In the genomic region with DNA sequence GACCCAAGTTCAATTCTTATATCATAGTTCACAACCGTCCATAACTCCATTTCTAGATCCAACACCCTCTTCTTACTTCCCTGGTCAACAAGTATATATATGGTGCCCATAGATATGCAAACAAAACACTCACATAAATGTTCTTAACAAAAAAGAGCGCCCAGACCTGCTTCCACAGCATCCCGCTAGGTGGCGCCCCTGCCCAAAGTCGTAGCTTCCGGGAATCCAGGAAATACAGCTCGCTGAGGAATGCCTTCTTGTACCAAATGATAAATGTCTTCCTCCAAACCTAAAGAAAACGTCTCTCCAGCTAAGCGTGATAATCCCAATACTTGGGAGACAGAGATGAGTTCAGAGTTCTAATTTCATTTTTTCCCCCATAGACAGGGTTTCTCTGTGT, we compare ENCODE assay signal across 8 mouse cellular contexts. TPM values are rescaled to one million over a fixed set of nuclear protein-coding genes. Genes with fewer than 3 reads are reported as not detected.
A peak's percentile ranks its signal among the peaks of the same experiment; 100 is the strongest.
DNase-seq lines count a peak whose midpoint lies in the region; ATAC-seq lines count a peak whose summit lies in the region.

No protein-coding gene starts in this region.

- peak overlapping the region; percentile 43; the same call in 1 of the 2 replicates for H3K4me2 ChIP-seq in stomach, embryonic 15.5 days

- no peaks in the 10 kb centered on the region for H3K9me3 ChIP-seq in stomach, embryonic 15.5 days

- no peak overlapping the region for H3K27ac ChIP-seq in stomach, embryonic 15.5 days

- H3K4me3 ChIP-seq in stomach, embryonic 15.5 days (replicated peaks) = no peak overlapping the region

- peak; percentile 45 for ATAC-seq in granulocyte monocyte progenitor cell, adult 5-6 weeks (replicated peaks; ENCODE audit: poor library complexity, severe bottlenecking)
- no peak for ATAC-seq in stomach, embryonic 15.5 days (ENCODE audit: insufficient read depth, low FRiP score, low read depth)

- DNase-seq in ovary, postnatal 36 days (ENCODE audit: low spot score) = peak; percentile 79
- no peak for DNase-seq in ovary, adult 18-20 months (ENCODE audit: low spot score)
- peak; percentile 85 for DNase-seq in embryo, embryonic 9.5 days (ENCODE audit: extremely low spot score)
- peak; percentile 70 for DNase-seq in kidney, adult 11 months
- DNase-seq in liver = peak; percentile 85
- peak; percentile 61 to 75 for DNase-seq in monocyte, adult 2 months (ENCODE audit: low read depth in 1 of 2, low spot score in 2 of 2)

- 4% methylated on average over 9 of the region's 9 CpGs for WGBS in stomach, embryonic 15.5 days

- no peak overlapping the region for H3K9ac ChIP-seq in stomach, embryonic 15.5 days

- no peaks in the 10 kb centered on the region for H3K27me3 ChIP-seq in stomach, embryonic 15.5 days (replicated peaks)

- no peaks in the 10 kb centered on the region for H3K36me3 ChIP-seq in stomach, embryonic 15.5 days

- peaks cover 6% of the 10 kb centered on the region; the same call in 1 of the 2 replicates for H3K4me1 ChIP-seq in stomach, embryonic 15.5 days

RNA-seq across cellular contexts. Expression of a gene that starts 9.0 kb away (rescaled TPM):
- total RNA-seq in granulocyte monocyte progenitor cell, adult 5-6 weeks (2014; fragmentation: Nextera tagmentation) = 32.4 and 69.3 TPM in 2 replicates
- 52.4 and 56.6 TPM in 2 replicates for total RNA-seq in granulocyte monocyte progenitor cell, adult 5-6 weeks (2017)
- 80.9 and 98.6 TPM in 2 replicates for polyA plus RNA-seq in stomach, embryonic 15.5 days (2015; fragmentation: Nextera tagmentation; extraction: Ambion mirVana)

RNA-seq across cellular contexts. Expression of a gene that starts 13.7 kb away (rescaled TPM):
- not detected in 2 replicates for total RNA-seq in granulocyte monocyte progenitor cell, adult 5-6 weeks (2014; fragmentation: Nextera tagmentation)
- 0.26 and 0.62 TPM in 2 replicates for total RNA-seq in granulocyte monocyte progenitor cell, adult 5-6 weeks (2017)
- 0.18 and 0.22 TPM in 2 replicates for polyA plus RNA-seq in stomach, embryonic 15.5 days (2015; fragmentation: Nextera tagmentation; extraction: Ambion mirVana)
